Mouse (Mus musculus): ENCODE measurements around the gene Rasa1.
A peak's percentile ranks its signal among the peaks of the same experiment; 100 is the strongest.

The Rasa1 gene

GRCm38 (mm10) chr13:85288843-85289713, at the start of gene Rasa1:
Gene Rasa1 (minus strand): TSS chr13:85289130.
- DNase-seq: peak; percentile 97

GRCm38 (mm10) chr13:85311547-85311946, 22.6 kb upstream of the Rasa1 start:
- no peak for DNase-seq

GRCm38 (mm10) chr13:85310968-85311367, 22.0 kb upstream of the Rasa1 start:
- DNase-seq: no peak

- DNase-seq: no peak
These were observed 21.6 kb upstream of the Rasa1 start for GRCm38 (mm10) chr13:85310483-85310882.

GRCm38 (mm10) chr13:85306039-85306438, 17.1 kb upstream of the Rasa1 start:
- no peak for DNase-seq

GRCm38 (mm10) chr13:85290651-85291050, 1.7 kb upstream of the Rasa1 start:
- no peak for DNase-seq

GRCm38 (mm10) chr13:85288574-85288842, 422 bp downstream of the Rasa1 start:
- no peak for DNase-seq

- peak; percentile 32 for DNase-seq
These were observed 905 bp downstream of the Rasa1 start for GRCm38 (mm10) chr13:85287876-85288573.

GRCm38 (mm10) chr13:85282626-85283025, 6.3 kb downstream of the Rasa1 start:
- no peak for DNase-seq

GRCm38 (mm10) chr13:85278951-85279350, 10.0 kb downstream of the Rasa1 start:
- DNase-seq: no peak

- no peak for DNase-seq
These were observed 14.4 kb downstream of the Rasa1 start for GRCm38 (mm10) chr13:85274572-85274971.

- DNase-seq: no peak
These were observed 15.1 kb downstream of the Rasa1 start for GRCm38 (mm10) chr13:85273788-85274187.

GRCm38 (mm10) chr13:85238760-85239159, 50.2 kb downstream of the Rasa1 start:
- DNase-seq: no peak

GRCm38 (mm10) chr13:85218656-85219055, 70.3 kb downstream of the Rasa1 start:
- no peak for DNase-seq

GRCm38 (mm10) chr13:85210353-85210752, 78.6 kb downstream of the Rasa1 start:
- no peak for DNase-seq

GRCm38 (mm10) chr13:85208656-85209055, 80.3 kb downstream of the Rasa1 start:
- DNase-seq: no peak

- no peak for DNase-seq
These were observed 81.4 kb downstream of the Rasa1 start for GRCm38 (mm10) chr13:85207493-85207892.

GRCm38 (mm10) chr13:85191253-85191652, 97.7 kb downstream of the Rasa1 start:
- DNase-seq: no peak

- no peak for DNase-seq
These were observed 99.2 kb downstream of the Rasa1 start for GRCm38 (mm10) chr13:85189644-85190121.

- peak; percentile 97 for DNase-seq
These were observed 99.9 kb downstream of the Rasa1 start, which contains the start of gene Ccnh for GRCm38 (mm10) chr13:85188903-85189643. Gene Ccnh (plus strand): TSS chr13:85189408.
